Mouse (Mus musculus) embryonic facial prominence, embryonic 11.5 days (tissue): ENCODE results near the gene Oit3. TPM values are rescaled to one million over a fixed set of nuclear protein-coding genes. Genes with fewer than 3 reads are reported as not detected.

Experiments used
- ATAC-seq: fragments of 200-750 bp; cut with Nextera tagmentation; replicated peaks from 2 replicates; pipeline ENCODE4 v1.8.0; 2017; ENCODE audit warnings: low read depth; ENCODE audit not compliant: insufficient number of reproducible peaks, low FRiP score, low TSS enrichment
- DNase-seq: peaks from one replicate; pipeline ENCODE4 v3.0.0-alpha.2; 2015; ENCODE audit warnings: low spot score
- H3K27ac ChIP-seq: fragments of 300-500 bp; sonication (generic); replicated peaks from 2 replicates; pipeline ENCODE4 v1.5.1; 2014; ENCODE audit warnings: mild to moderate bottlenecking, low read depth, low read length, control low read depth
- H3K27me3 ChIP-seq: fragments of 300-500 bp; sonication (generic); 2 replicates; pipeline ENCODE4 v1.6.1; 2014; ENCODE audit warnings: mild to moderate bottlenecking, low read length, moderate library complexity, mixed read lengths; ENCODE audit not compliant: control insufficient read depth, insufficient read depth
- H3K36me3 ChIP-seq: fragments of 300-500 bp; sonication (generic); replicated peaks from 2 replicates; pipeline ENCODE4 v1.6.1; 2014; ENCODE audit warnings: low read depth, mild to moderate bottlenecking, low read length, moderate library complexity, mixed read lengths; ENCODE audit not compliant: control insufficient read depth, insufficient read depth
- H3K4me1 ChIP-seq: fragments of 300-500 bp; sonication (generic); 2 replicates; pipeline ENCODE4 v1.6.1; 2014; ENCODE audit warnings: low read length, mixed read lengths; ENCODE audit not compliant: control insufficient read depth, insufficient read depth
- H3K4me2 ChIP-seq: fragments of 300-500 bp; sonication (generic); 2 replicates; pipeline ENCODE4 v1.6.1; 2014; ENCODE audit warnings: low read depth, mild to moderate bottlenecking, control low read depth, low read length, moderate library complexity
- H3K4me3 ChIP-seq: fragments of 300-500 bp; sonication (generic); 2 replicates; pipeline ENCODE4 v1.5.1; 2014; ENCODE audit warnings: low read depth, low read length, control low read depth
- H3K9ac ChIP-seq: fragments of 300-500 bp; sonication (generic); replicated peaks from 2 replicates; pipeline ENCODE4 v1.6.1; 2014; ENCODE audit warnings: mild to moderate bottlenecking, control low read depth, low read length
- H3K9me3 ChIP-seq: fragments of 300-500 bp; sonication (generic); replicated peaks from 2 replicates; pipeline ENCODE4 v1.6.1; 2016; ENCODE audit warnings: mild to moderate bottlenecking, low read length, inconsistent platforms, mixed read lengths; ENCODE audit not compliant: control insufficient read depth
- WGBS: fragments of 180-500 bp; shearing (Covaris S2); extraction: QIAGEN DNeasy Blood & Tissue Kit; methylation state at CpG from one replicate; pipeline ENCODE4 v1.1.7; 2014; 5-methylcytosine and 5-hydroxymethylcytosine counted together
- polyA plus RNA-seq: library from polyadenylated mRNA; unstranded; fragments of >200 nt; fragmentation: Nextera tagmentation; extraction: Ambion mirVana; gene quantifications from 2 replicates; pipeline ENCODE4 v1.2.1, GENCODE M21; 2014

The Oit3 gene
- polyA plus RNA-seq, 1 experiment from 2014 or later, result 0.49 TPM

- ATAC-seq (no peak), DNase-seq (no peak)
- no peaks in the 10 kb centered on the region for H3K27me3 ChIP-seq
- no peak overlapping the region for H3K9ac ChIP-seq
- no peak overlapping the region for H3K27ac ChIP-seq
- H3K4me2 ChIP-seq, result no peak overlapping the region
- no peaks in the 10 kb centered on the region for H3K9me3 ChIP-seq
- H3K36me3 ChIP-seq, result no peaks in the 10 kb centered on the region
- 62% methylated on average over 4 of the region's 4 CpGs for WGBS
- H3K4me1 ChIP-seq, result peaks cover 3% of the 10 kb centered on the region; the same call in 1 of the 2 replicates
- no peak overlapping the region for H3K4me3 ChIP-seq
These were observed 25.0 kb upstream of the Oit3 start for GRCm38 (mm10) chr10:59466626-59467025.

DNA sequence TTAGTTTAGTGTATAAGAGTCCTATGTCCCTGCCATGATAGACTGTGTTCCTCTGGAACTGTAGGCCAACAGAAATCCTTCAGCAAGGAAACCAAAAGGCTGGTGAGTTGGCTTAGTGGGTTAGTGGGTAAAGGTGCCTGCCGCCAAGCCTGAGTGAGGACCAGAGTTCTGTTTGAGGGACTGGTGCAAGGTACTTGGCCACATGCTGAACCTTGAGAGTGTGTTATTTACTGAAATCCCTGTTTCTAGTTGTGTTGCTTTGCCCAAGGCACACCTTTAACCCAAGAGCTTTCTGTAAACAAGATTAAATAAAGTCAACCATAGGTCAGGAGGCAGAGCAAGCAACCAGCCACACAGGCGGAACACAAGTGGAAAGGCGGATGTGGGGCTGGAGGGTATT is 24.0 kb upstream of the Oit3 start:
- H3K27ac ChIP-seq, result no peak overlapping the region
- peaks cover 3% of the 10 kb centered on the region; the same call in 1 of the 2 replicates for H3K4me1 ChIP-seq
- no peaks in the 10 kb centered on the region for H3K9me3 ChIP-seq
- no peak overlapping the region for H3K9ac ChIP-seq
- DNase-seq (no peak), ATAC-seq (no peak)
- 68% methylated on average over 3 of the region's 3 CpGs for WGBS
- no peaks in the 10 kb centered on the region for H3K36me3 ChIP-seq
- no peaks in the 10 kb centered on the region for H3K27me3 ChIP-seq
- H3K4me3 ChIP-seq, result no peak overlapping the region
- H3K4me2 ChIP-seq, result no peak overlapping the region

DNA sequence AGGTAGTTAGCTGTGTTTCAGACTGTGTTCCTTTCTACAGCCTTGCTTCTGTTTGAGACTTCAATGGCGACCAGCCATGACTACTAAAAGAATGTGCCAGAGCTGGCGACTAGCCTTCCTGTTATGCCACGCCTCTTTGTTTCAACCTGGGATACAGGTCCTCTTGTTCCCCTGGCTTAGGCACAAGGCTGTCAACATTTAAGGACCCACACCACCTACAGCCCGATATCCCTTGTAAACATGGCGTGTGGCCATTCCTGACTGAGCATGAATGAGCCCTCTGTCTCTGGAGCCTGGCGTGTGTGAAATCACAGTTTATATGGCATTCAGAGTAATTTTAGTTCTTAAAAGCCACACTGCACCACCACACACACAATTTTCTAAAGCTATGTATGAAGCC is 20.7 kb upstream of the Oit3 start:
- ATAC-seq (no peak), DNase-seq (no peak)
- H3K9me3 ChIP-seq, result no peaks in the 10 kb centered on the region
- no peak overlapping the region for H3K4me3 ChIP-seq
- no peak overlapping the region for H3K27ac ChIP-seq
- H3K27me3 ChIP-seq, result no peaks in the 10 kb centered on the region
- no peaks in the 10 kb centered on the region for H3K36me3 ChIP-seq
- 83% methylated on average over 6 of the region's 6 CpGs for WGBS
- no peak overlapping the region for H3K4me2 ChIP-seq
- no peak overlapping the region for H3K9ac ChIP-seq
- H3K4me1 ChIP-seq, result peaks cover 3% of the 10 kb centered on the region; the same call in 1 of the 2 replicates

- no peak overlapping the region for H3K9ac ChIP-seq
- DNase-seq (no peak), ATAC-seq (no peak)
- H3K4me1 ChIP-seq, result no peaks in the 10 kb centered on the region
- no peaks in the 10 kb centered on the region for H3K9me3 ChIP-seq
- no peak overlapping the region for H3K4me2 ChIP-seq
- H3K36me3 ChIP-seq, result no peaks in the 10 kb centered on the region
- 92% methylated on average over 12 of the region's 12 CpGs for WGBS
- H3K27me3 ChIP-seq, result no peaks in the 10 kb centered on the region
- H3K27ac ChIP-seq, result no peak overlapping the region
- H3K4me3 ChIP-seq, result no peak overlapping the region
These were observed 18.2 kb upstream of the Oit3 start for GRCm38 (mm10) chr10:59459767-59460166.

DNA sequence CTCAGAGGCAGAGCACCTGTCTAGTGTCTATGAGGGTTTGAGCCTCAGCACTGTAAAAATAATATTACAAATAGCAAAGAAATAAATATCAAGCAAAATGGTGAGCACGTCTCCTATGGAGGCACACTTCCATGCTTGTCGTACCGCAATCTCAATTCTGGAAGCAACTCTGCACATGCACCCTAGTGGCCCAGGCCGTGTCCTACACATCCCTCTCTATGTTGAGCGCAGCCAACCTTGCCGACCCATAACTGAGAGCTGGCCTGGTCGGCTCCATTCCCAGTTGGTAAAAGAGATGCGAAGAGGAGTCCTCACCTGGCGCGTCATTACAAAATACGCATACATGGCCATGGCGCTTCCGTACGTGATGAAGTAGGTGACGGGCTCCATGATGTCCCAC is 13.1 kb upstream of the Oit3 start:
- DNase-seq, result no peak
- WGBS, result 95% methylated on average over 15 of the region's 15 CpGs
- H3K9me3 ChIP-seq, result no peaks in the 10 kb centered on the region
- no peak overlapping the region for H3K4me2 ChIP-seq
- H3K4me3 ChIP-seq, result no peak overlapping the region
- H3K27me3 ChIP-seq, result no peaks in the 10 kb centered on the region
- H3K9ac ChIP-seq, result no peak overlapping the region
- no peak overlapping the region for H3K27ac ChIP-seq
- H3K36me3 ChIP-seq, result no peaks in the 10 kb centered on the region
- no peaks in the 10 kb centered on the region for H3K4me1 ChIP-seq
- no peak for ATAC-seq

DNA sequence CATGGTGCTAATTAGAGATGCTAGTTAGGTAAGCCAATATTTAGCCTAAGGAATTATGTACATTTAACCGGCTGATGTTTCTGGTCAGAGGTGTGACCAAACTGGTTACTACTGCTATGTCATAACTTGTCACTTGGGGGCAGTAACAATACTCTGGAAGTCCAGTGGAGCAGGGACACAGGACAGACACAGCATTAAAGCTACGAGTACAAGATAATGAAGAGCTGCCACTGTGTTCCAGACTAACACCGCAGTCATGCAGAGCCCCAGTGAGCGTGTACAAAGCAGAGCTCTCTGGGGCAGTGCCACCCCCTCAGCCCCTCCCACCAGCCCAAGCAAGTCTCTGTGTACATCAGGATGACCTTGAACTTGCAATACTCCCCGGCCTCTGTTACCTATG is 10.3 kb upstream of the Oit3 start:
- 51% methylated on average over 5 of the region's 5 CpGs for WGBS

DNA sequence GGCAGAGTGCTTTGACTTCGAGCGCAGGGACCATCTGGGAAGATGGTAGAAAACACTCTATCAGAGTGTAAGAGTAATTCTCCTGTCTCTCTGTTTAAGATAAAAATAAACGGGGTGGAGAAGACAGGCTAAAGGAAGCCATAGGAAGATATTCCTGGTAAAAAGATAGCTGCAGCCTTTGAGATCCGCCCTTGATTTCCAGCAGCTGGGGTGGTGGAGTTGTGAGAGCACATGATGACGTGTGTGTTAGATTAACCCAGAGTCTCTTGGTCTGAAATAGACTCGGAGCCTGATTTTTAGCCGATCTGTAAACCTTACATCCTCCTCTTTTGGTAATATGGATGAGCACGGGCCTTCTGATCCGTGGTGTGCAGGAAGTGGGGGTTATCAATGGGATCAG is 6.0 kb upstream of the Oit3 start:
- DNase-seq (no peak), ATAC-seq (no peak)
- H3K4me3 ChIP-seq, result no peak overlapping the region
- WGBS, result 66% methylated on average over 9 of the region's 9 CpGs
- H3K4me2 ChIP-seq, result no peak overlapping the region
- H3K4me1 ChIP-seq, result no peaks in the 10 kb centered on the region
- H3K9me3 ChIP-seq, result no peaks in the 10 kb centered on the region
- no peaks in the 10 kb centered on the region for H3K36me3 ChIP-seq
- H3K27ac ChIP-seq, result no peak overlapping the region
- H3K27me3 ChIP-seq, result no peaks in the 10 kb centered on the region
- no peak overlapping the region for H3K9ac ChIP-seq

More for the DNA sequence above, 10.3 kb upstream of the Oit3 start:
- H3K4me3 ChIP-seq, result no peak overlapping the region
- DNase-seq (peak; percentile 56), ATAC-seq (0 out of 2 replicates have a peak, but pooled peaks have one; percentile 65)
- H3K27ac ChIP-seq, result no peak overlapping the region
- no peaks in the 10 kb centered on the region for H3K9me3 ChIP-seq
- no peaks in the 10 kb centered on the region for H3K27me3 ChIP-seq
- no peaks in the 10 kb centered on the region for H3K36me3 ChIP-seq
- no peaks in the 10 kb centered on the region for H3K4me1 ChIP-seq
- H3K9ac ChIP-seq, result no peak overlapping the region
- H3K4me2 ChIP-seq, result no peak overlapping the region

DNA sequence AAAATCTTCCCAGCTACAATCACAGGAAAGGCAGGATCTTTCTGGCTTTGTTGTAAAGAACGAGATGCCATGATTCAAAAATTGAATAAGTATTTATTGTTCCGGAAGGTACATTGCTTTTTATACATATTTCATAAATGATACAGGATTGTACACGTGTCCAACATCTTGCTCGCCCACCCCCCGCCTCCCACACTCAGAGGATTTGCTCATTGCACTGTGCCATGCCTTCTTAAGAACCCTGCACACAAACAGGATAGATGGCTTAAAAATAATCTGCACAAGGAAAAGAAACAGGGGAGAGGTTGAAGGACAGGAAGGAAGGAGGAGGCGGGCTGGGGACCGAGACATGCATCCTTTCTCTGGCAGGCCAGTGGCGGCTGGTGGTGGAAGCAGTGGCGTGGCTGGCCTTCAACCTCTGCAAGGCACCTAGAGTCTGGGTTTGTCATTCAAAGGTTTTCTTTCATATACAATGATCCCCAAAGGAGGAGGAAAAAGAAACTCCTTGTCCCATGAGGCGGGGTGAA is 5.4 kb upstream of the Oit3 start:
- no peaks in the 10 kb centered on the region for H3K9me3 ChIP-seq
- no peaks in the 10 kb centered on the region for H3K27me3 ChIP-seq
- no peak overlapping the region for H3K27ac ChIP-seq
- ATAC-seq (no peak), DNase-seq (no peak)
- WGBS, result 82% methylated on average over 10 of the region's 10 CpGs
- no peak overlapping the region for H3K4me3 ChIP-seq
- H3K9ac ChIP-seq, result no peak overlapping the region
- H3K36me3 ChIP-seq, result no peaks in the 10 kb centered on the region
- H3K4me2 ChIP-seq, result no peak overlapping the region
- H3K4me1 ChIP-seq, result no peaks in the 10 kb centered on the region
